Mouse (Mus musculus) c-Kit-positive CD71-negative TER-119-negative erythroid progenitor cells, embryonic 14.5 days (primary cell): ENCODE results near the gene F2.

Experiments
- DNase-seq: peaks from one replicate; pipeline ENCODE4 v3.0.0-alpha.2; 2013; ENCODE audit warnings: low read depth

The F2 gene

GRCm38 (mm10) chr2:91636229-91636628, at the start of gene F2:
TSS of gene F2 (minus strand) at chr2:91636414.
- DNase-seq = no peak

- DNase-seq = no peak
These were observed 47.7 kb upstream of the F2 start for GRCm38 (mm10) chr2:91683919-91684318.

GRCm38 (mm10) chr2:91682850-91683249, 46.6 kb upstream of the F2 start:
- DNase-seq = peak; percentile 56

GRCm38 (mm10) chr2:91676961-91677360, 40.7 kb upstream of the F2 start:
- no peak for DNase-seq

GRCm38 (mm10) chr2:91676420-91676819, 40.2 kb upstream of the F2 start:
- DNase-seq = no peak

GRCm38 (mm10) chr2:91674895-91675294, 38.7 kb upstream of the F2 start:
- no peak for DNase-seq

- DNase-seq = no peak
These were observed 37.4 kb upstream of the F2 start for GRCm38 (mm10) chr2:91673587-91673986.

- DNase-seq = no peak
These were observed 33.8 kb upstream of the F2 start for GRCm38 (mm10) chr2:91670038-91670437.

GRCm38 (mm10) chr2:91669326-91669725, 33.1 kb upstream of the F2 start:
- DNase-seq = no peak

- no peak for DNase-seq
These were observed 31.5 kb upstream of the F2 start for GRCm38 (mm10) chr2:91667747-91668146.

- DNase-seq = no peak
These were observed 30.2 kb upstream of the F2 start for GRCm38 (mm10) chr2:91666386-91666910.

- no peak for DNase-seq
These were observed 28.6 kb upstream of the F2 start for GRCm38 (mm10) chr2:91664780-91665179.

- DNase-seq = no peak
These were observed 24.8 kb upstream of the F2 start for GRCm38 (mm10) chr2:91660981-91661380.

- no peak for DNase-seq
These were observed 23.4 kb upstream of the F2 start for GRCm38 (mm10) chr2:91659657-91660056.

GRCm38 (mm10) chr2:91656774-91657173, 20.6 kb upstream of the F2 start:
- DNase-seq = no peak

GRCm38 (mm10) chr2:91655827-91656226, 19.6 kb upstream of the F2 start:
- DNase-seq = no peak

GRCm38 (mm10) chr2:91655388-91655787, 19.2 kb upstream of the F2 start:
- no peak for DNase-seq

GRCm38 (mm10) chr2:91652863-91653262, 16.6 kb upstream of the F2 start:
- DNase-seq = no peak

GRCm38 (mm10) chr2:91651458-91652258, 15.4 kb upstream of the F2 start:
- no peak for DNase-seq

GRCm38 (mm10) chr2:91650360-91650995, 14.3 kb upstream of the F2 start:
- peak; percentile 29 for DNase-seq

- peak; percentile 99 for DNase-seq
These were observed 13.5 kb upstream of the F2 start, which contains the start of the genes Zfp408 and Arhgap1 for GRCm38 (mm10) chr2:91649553-91650359. TSS of gene Zfp408 (minus strand) at chr2:91649791. TSS of gene Arhgap1 (plus strand) at chr2:91649860.

GRCm38 (mm10) chr2:91649152-91649551, 12.9 kb upstream of the F2 start:
- DNase-seq = no peak
